In genomic region chr5:32869389-32870024, GRCm38 (mm10) we compare ENCODE assay signal across 36 mouse cellular contexts. TPM values are rescaled to one million over a fixed set of nuclear protein-coding genes. Genes with fewer than 3 reads are reported as not detected.
"Had no signal": no experiment of that assay in that cellular context is flagged by ENCODE, and none has a peak within 500 bp of the region (broad histone marks: within the 10 kb centered on the region; RNA-seq: fewer than 3 reads in every experiment).

No protein-coding gene starts in this region.

- H3K9ac ChIP-seq: heart, embryonic 12.5 days; hindbrain, embryonic 12.5 days; hindbrain, embryonic 14.5 days; intestine, embryonic 15.5 days; kidney, embryonic 15.5 days; limb, embryonic 12.5 days had no signal

- H3K4me3 ChIP-seq: heart, adult 2 months; heart, embryonic 12.5 days; hindbrain, embryonic 10.5 days; hindbrain, embryonic 12.5 days; intestine, embryonic 15.5 days; kidney, embryonic 15.5 days; limb, embryonic 10.5 days; limb, embryonic 12.5 days had no signal

- H3K27me3 ChIP-seq: heart, embryonic 12.5 days; hindbrain, embryonic 12.5 days; intestine, embryonic 15.5 days; kidney, embryonic 15.5 days; limb, embryonic 12.5 days had no signal

- ATAC-seq: hindbrain, embryonic 16.5 days; inflammation-experienced regulatory T-cells, adult 6 months; intestine, embryonic 15.5 days had no signal

- H3K4me2 ChIP-seq: heart, embryonic 12.5 days; hindbrain, embryonic 12.5 days; hindbrain, embryonic 14.5 days; intestine, embryonic 15.5 days; kidney, embryonic 15.5 days; limb, embryonic 12.5 days; liver, embryonic 11.5 days had no signal

- DNase-seq: gastrocnemius, postnatal 14 days; gastrocnemius, postnatal 36 days; heart, adult 2 months; heart, postnatal 10 days; heart, postnatal 4 days; kidney, adult 11 months; kidney, adult 2 months; kidney, adult 9 months; kidney, postnatal 14 days; kidney, postnatal 36 days; layer of hippocampus, adult 9-11 months; layer of hippocampus, postnatal 36 days; liver had no signal

- H3K27ac ChIP-seq: heart, adult 2 months; hindbrain, embryonic 10.5 days; hindbrain, embryonic 12.5 days; hindbrain, embryonic 14.5 days; intestine, embryonic 15.5 days; kidney, embryonic 15.5 days; kidney, postnatal 0 days; limb, embryonic 10.5 days; limb, embryonic 12.5 days had no signal

- H3K9me3 ChIP-seq: heart, embryonic 12.5 days; hindbrain, embryonic 10.5 days; hindbrain, embryonic 12.5 days; intestine, embryonic 15.5 days; kidney, embryonic 15.5 days; limb, embryonic 10.5 days; limb, embryonic 12.5 days had no signal

RNA-seq across cellular contexts. Expression of gene Gm20671, which starts 42.6 kb away (rescaled TPM):
- total RNA-seq: gastrocnemius, postnatal 14 days; heart, postnatal 25 days; heart, postnatal 4 days; layer of hippocampus, adult 18-20 months; layer of hippocampus, adult 8-10 months; layer of hippocampus, postnatal 14 days; layer of hippocampus, postnatal 36 days; left cerebral cortex, adult 18-20 months; left cerebral cortex, adult 8-10 months; left cerebral cortex, postnatal 14 days; left cerebral cortex, postnatal 36 days had no signal
- polyA plus RNA-seq: frontal cortex, adult 2 months; heart, embryonic 12.5 days; heart, embryonic 14.5 days; heart, embryonic 16.5 days; hindbrain, embryonic 10.5 days; hindbrain, embryonic 12.5 days; hindbrain, embryonic 14.5 days; hindbrain, embryonic 16.5 days; inflammation-experienced regulatory T-cells, adult 6 months; intestine, embryonic 15.5 days; kidney, embryonic 15.5 days; kidney, postnatal 0 days; limb, embryonic 10.5 days; limb, embryonic 12.5 days; liver, embryonic 11.5 days had no signal
